Mouse (Mus musculus) C2C12 (cell line): ENCODE measurements at regions not wholly inside any gene's neighbourhood (a gene's known extent, or its start where the extent isn't known, plus 50 kb on each side); places are given as distances from the start of the nearest gene placed in this dataset.

Experiments
- CEBPB ChIP-seq: IDR thresholded peaks from one replicate; pipeline ENCODE4 v1.6.1; 2011; ENCODE audit warnings: low read depth, mild to moderate bottlenecking, control low read depth, moderate library complexity
- CTCF ChIP-seq: IDR thresholded peaks from one replicate; pipeline ENCODE4 v1.5.1; 2011; ENCODE audit not compliant: control insufficient read depth, insufficient read depth, insufficient read length
- FOSL1 ChIP-seq: IDR thresholded peaks from one replicate; pipeline ENCODE4 v1.8.0; 2011; ENCODE audit warnings: mild to moderate bottlenecking, low read length; ENCODE audit not compliant: poor library complexity, insufficient read depth, severe bottlenecking
- MAX ChIP-seq: IDR thresholded peaks from one replicate; pipeline ENCODE4 v1.6.1; 2011; ENCODE audit warnings: mild to moderate bottlenecking, control low read depth
- MYOD1 ChIP-seq: IDR thresholded peaks from one replicate; pipeline ENCODE4 v1.6.1; 2011; ENCODE audit warnings: low read depth; ENCODE audit not compliant: control insufficient read depth, insufficient read length
- MYOG ChIP-seq: IDR thresholded peaks from one replicate; pipeline ENCODE4 v1.6.1; 2011; ENCODE audit not compliant: control insufficient read depth, insufficient read length; ENCODE audit errors: extremely low read depth
- USF1 ChIP-seq: IDR thresholded peaks from one replicate; pipeline ENCODE4 v1.6.1; 2011; ENCODE audit warnings: low read depth, mild to moderate bottlenecking, control low read depth, moderate library complexity

GRCm38 (mm10) chr10:37294231-37294630, 155.5 kb upstream of the Marcks start:
- TF ChIP-seq USF1 (no peak), CTCF (no peak), MAX (no peak), CEBPB (no peak), FOSL1 (no peak), MYOD1 (no peak), MYOG (no peak)
